Mouse (Mus musculus): ENCODE data around the gene Ppp1r14d.
A peak's percentile ranks its signal among the peaks of the same experiment; 100 is the strongest.

DNA sequence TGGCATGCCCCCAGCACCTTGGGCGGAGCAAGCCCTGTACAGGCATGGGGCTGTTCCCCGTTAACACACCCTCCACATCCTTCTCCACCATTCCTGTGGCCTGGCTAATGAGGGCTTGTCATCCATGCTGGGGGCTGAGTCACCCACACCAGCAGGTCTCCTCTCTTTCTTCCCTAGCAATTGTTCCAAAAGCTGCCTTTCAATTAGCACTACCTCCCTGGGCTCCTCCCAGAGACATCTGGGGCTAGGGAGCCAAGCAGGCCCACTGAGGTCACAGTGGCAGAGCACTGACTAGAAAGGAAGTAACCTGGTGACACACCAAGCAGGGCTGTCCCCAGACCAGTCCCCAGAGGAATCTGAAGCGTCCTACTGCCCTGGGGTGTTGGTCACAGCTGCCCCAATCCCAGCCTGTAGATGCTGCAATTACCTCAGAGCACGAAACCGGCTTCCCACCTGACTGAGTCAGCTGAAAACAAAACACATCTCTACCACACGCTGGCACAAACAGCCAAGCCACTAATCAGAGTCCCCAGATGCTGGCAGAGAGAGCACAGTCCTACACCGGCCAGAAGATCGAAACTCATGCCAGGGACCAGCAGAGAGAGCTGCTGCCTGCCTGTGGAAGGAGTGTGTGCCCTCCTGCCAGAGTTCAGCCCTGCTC, 55.6 kb downstream of the Ppp1r14d start, which contains the start of gene Gm14137:
- TF ChIP-seq TCF3 (IDR thresholded peaks at IDR 0.05; ENCODE audit: insufficient read length, low read depth) = peak; percentile 38
- no peak for TF ChIP-seq SRF (IDR thresholded peaks at IDR 0.05; ENCODE audit: control insufficient read depth, insufficient read length, low read depth)
- peak; percentile 32 for TF ChIP-seq POLR2A (IDR thresholded peaks at IDR 0.05; ENCODE audit: insufficient read length, low read depth)
- peak; percentile 4 for TF ChIP-seq USF1 (IDR thresholded peaks at IDR 0.05; ENCODE audit: low read depth)
- TF ChIP-seq E2F4 (IDR thresholded peaks at IDR 0.05; ENCODE audit: insufficient read depth) = no peak
- TF ChIP-seq MAX (IDR thresholded peaks at IDR 0.05; ENCODE audit: low read depth) = peak; percentile 37
